Mouse (Mus musculus): ENCODE results near the gene Usp2. TPM values are rescaled to one million over a fixed set of nuclear protein-coding genes. Genes with fewer than 3 reads are reported as not detected.

Usp2 gene
- polyA plus RNA-seq, 1 experiment = 6.6 TPM

GRCm38 (mm10) chr9:44086960-44087359 is 20.1 kb downstream of the Usp2 start:
- no peak overlapping the region for H3K4me3 ChIP-seq (ENCODE audit: insufficient read depth, low read length)
- no peak overlapping the region for H3K27ac ChIP-seq (ENCODE audit: insufficient read depth, low read length)
- no peak for TF ChIP-seq CTCF (IDR thresholded peaks at IDR 0.05; ENCODE audit: borderline replicate concordance, insufficient read depth, low read length)
- no peak for TF ChIP-seq POLR2A (IDR thresholded peaks at IDR 0.05; ENCODE audit: low read depth, low read length)
- H3K4me1 ChIP-seq (ENCODE audit: control insufficient read depth, insufficient read depth, low read length) = peaks cover 8% of the 10 kb centered on the region

GRCm38 (mm10) chr9:44087761-44088455 is 21.1 kb downstream of the Usp2 start:
- Histone ChIP-seq H3K4me1 (ENCODE audit: control insufficient read depth, insufficient read depth, low read length) (peaks cover 8% of the 10 kb centered on the region), H3K27ac (ENCODE audit: insufficient read depth, low read length) (no peak overlapping the region), H3K4me3 (ENCODE audit: insufficient read depth, low read length) (no peak overlapping the region)
- TF ChIP-seq POLR2A (IDR thresholded peaks at IDR 0.05; ENCODE audit: low read depth, low read length) (no peak), CTCF (IDR thresholded peaks at IDR 0.05; ENCODE audit: borderline replicate concordance, insufficient read depth, low read length) (no peak)

GRCm38 (mm10) chr9:44088877-44089608 is 22.2 kb downstream of the Usp2 start:
- Histone ChIP-seq H3K4me3 (ENCODE audit: insufficient read depth, low read length) (no peak overlapping the region), H3K27ac (ENCODE audit: insufficient read depth, low read length) (no peak overlapping the region), H3K4me1 (ENCODE audit: control insufficient read depth, insufficient read depth, low read length) (0 out of 2 replicates have a peak, but pooled peaks cover 3% of the 10 kb centered on the region)
- TF ChIP-seq CTCF (IDR thresholded peaks at IDR 0.05; ENCODE audit: borderline replicate concordance, insufficient read depth, low read length) = no peak
- TF ChIP-seq POLR2A (IDR thresholded peaks at IDR 0.05; ENCODE audit: low read depth, low read length) = no peak

DNA sequence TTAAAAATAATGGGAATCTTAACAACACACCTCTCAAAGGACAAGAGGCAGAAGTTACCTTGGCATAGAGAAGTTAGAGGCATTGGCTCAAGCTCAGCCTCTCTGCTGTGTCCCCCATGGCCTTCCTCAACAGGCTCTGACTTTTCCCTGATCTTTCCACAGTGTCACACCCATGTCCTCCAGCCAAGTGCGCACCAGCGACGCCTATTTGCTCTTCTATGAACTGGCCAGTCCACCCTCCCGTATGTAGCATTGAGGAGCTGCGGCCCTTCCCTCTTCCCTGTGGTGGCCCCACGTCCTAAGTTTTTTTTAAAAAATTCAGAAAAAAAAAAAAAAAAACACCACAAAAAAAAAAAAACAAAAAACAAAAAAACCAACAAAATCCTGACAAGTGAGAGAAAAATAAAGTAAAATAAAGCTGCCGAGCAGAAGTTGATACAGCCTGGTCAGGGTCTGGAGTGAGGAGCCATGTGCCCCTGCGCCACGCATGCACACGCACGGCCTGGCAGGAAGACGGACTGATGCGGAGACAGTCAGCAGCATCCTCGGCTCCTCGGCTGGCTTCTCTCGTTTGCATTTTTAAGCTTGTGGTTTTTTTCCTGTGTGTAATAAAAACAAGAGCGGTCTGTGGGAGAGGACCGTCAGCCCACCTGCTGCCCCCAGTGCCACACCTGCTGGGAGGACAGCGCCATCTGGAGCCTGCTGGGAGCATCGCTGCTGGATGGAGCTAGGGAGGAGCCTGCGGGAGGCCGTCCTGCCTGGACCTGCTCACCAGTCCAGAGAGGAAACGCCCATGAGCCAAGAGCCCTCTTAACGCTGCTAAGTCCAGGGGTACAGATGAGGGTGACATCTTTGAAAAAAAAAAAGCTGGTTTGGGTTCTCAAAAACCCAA is 27.0 kb downstream of the Usp2 start:
- H3K27ac ChIP-seq (ENCODE audit: insufficient read depth, low read length) = no peak overlapping the region
- H3K4me1 ChIP-seq (ENCODE audit: control insufficient read depth, insufficient read depth, low read length) = no peaks in the 10 kb centered on the region
- peak; percentile 84 for TF ChIP-seq CTCF (IDR thresholded peaks at IDR 0.05; ENCODE audit: borderline replicate concordance, insufficient read depth, low read length)
- TF ChIP-seq POLR2A (IDR thresholded peaks at IDR 0.05; ENCODE audit: low read depth, low read length) = no peak
- H3K4me3 ChIP-seq (ENCODE audit: insufficient read depth, low read length) = no peak overlapping the region

DNA sequence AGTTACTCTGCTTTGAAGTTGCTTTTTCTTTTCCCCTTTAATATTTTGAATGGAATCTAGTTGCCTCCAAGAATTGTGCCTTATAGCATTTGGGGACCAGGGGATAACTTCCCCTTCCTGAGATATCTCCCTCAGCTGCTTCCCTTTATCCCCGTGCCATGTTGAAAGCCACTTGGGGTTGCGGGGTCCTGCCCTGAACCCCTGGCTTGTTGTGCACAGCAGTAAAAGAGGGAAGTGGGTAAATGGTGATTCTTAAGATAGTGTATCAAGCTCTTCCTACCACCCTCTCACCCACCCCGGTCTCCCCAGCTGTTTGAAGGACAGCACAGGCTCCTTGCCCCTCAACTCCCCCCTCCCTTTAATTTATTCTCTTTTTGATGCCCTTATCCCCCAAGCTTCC is 27.9 kb downstream of the Usp2 start:
- TF ChIP-seq CTCF (IDR thresholded peaks at IDR 0.05; ENCODE audit: borderline replicate concordance, insufficient read depth, low read length) (no peak), POLR2A (IDR thresholded peaks at IDR 0.05; ENCODE audit: low read depth, low read length) (no peak)
- H3K4me1 ChIP-seq (ENCODE audit: control insufficient read depth, insufficient read depth, low read length) = no peaks in the 10 kb centered on the region
- H3K4me3 ChIP-seq (ENCODE audit: insufficient read depth, low read length) = no peak overlapping the region
- H3K27ac ChIP-seq (ENCODE audit: insufficient read depth, low read length) = no peak overlapping the region

DNA sequence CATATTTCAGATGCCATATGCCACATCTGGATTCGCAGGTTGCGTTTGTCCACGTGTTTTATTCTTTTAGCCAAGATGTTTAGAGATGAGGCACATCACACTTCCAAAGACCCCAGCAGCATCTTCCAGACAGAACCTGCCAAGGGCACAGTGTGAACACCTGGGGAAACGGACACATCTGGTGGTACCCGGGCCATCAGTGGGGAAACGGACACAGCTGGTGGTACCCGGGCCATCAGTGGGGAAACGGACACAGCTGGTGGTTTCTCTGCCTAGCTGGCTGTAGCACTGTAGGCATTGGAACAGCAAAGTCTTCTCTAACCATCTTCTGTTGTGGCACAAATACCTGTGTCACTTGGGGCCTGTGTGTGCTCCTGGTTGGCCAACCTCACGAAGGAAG is 29.0 kb downstream of the Usp2 start:
- no peaks in the 10 kb centered on the region for H3K4me1 ChIP-seq (ENCODE audit: control insufficient read depth, insufficient read depth, low read length)
- TF ChIP-seq POLR2A (IDR thresholded peaks at IDR 0.05; ENCODE audit: low read depth, low read length) (no peak), CTCF (IDR thresholded peaks at IDR 0.05; ENCODE audit: borderline replicate concordance, insufficient read depth, low read length) (no peak)
- H3K4me3 ChIP-seq (ENCODE audit: insufficient read depth, low read length) = no peak overlapping the region
- H3K27ac ChIP-seq (ENCODE audit: insufficient read depth, low read length) = no peak overlapping the region

DNA sequence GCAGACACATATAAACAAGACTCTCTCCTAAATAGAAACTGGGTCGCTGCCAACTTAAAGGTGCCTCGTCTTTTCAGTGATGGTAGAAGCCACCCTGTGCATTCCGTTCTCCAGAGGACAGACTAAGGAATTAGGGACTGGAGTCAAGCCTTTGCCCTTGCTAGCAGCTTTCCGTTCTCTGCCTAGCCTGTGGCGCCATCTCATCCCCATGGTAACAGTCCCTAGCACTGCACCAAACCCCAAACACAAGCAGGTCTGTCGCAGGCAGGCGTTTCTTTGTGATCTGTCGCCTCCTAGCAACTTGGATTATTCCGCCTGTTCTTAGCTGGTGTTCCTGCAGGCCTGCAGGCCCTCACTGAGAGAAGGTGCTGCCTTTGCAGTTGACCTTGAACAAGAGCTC is 29.7 kb downstream of the Usp2 start:
- no peak for TF ChIP-seq POLR2A (IDR thresholded peaks at IDR 0.05; ENCODE audit: low read depth, low read length)
- H3K4me1 ChIP-seq (ENCODE audit: control insufficient read depth, insufficient read depth, low read length) = no peaks in the 10 kb centered on the region
- H3K27ac ChIP-seq (ENCODE audit: insufficient read depth, low read length) = no peak overlapping the region
- no peak overlapping the region for H3K4me3 ChIP-seq (ENCODE audit: insufficient read depth, low read length)

- H3K4me1 ChIP-seq (ENCODE audit: control insufficient read depth, insufficient read depth, low read length) = 0 out of 2 replicates have a peak, but pooled peaks cover 5% of the 10 kb centered on the region
- H3K4me3 ChIP-seq (ENCODE audit: insufficient read depth, low read length) = no peak within 1 kb of the TSS
- TF ChIP-seq CTCF (IDR thresholded peaks at IDR 0.05; ENCODE audit: borderline replicate concordance, insufficient read depth, low read length) (no peak), POLR2A (IDR thresholded peaks at IDR 0.05; ENCODE audit: low read depth, low read length) (no peak)
- H3K27ac ChIP-seq (ENCODE audit: insufficient read depth, low read length) = no peak within 1 kb of the TSS
Measured at GRCm38 (mm10) chr9:44101490-44101889, 34.7 kb downstream of the Usp2 start, which contains the start of gene Mfrp. Mfrp (plus strand) TSS chr9:44101729.

DNA sequence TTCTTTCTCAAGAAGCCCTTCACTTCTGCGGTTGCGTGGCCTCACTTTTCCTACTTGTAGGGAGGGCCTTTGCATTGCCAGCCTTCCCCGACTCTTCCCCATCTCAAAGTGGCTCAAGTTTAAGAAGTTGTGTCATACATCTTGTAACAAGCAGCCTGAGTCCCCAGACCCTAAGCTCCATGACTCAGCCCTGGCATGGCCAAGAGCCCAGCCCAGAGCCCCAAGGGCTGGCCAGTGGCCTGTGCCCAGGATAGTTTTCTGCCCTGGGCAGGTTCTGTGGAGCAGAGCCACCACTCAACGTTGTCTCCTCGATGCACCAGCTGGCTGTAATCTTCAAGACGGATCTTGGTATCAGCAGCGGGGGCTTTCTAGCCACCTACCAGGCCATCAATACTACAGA is 38.1 kb downstream of the Usp2 start:
- Histone ChIP-seq H3K27ac (ENCODE audit: insufficient read depth, low read length) (no peak overlapping the region), H3K4me1 (ENCODE audit: control insufficient read depth, insufficient read depth, low read length) (0 out of 2 replicates have a peak, but pooled peaks cover 9% of the 10 kb centered on the region), H3K4me3 (ENCODE audit: insufficient read depth, low read length) (no peak overlapping the region)
- no peak for TF ChIP-seq POLR2A (IDR thresholded peaks at IDR 0.05; ENCODE audit: low read depth, low read length)
- TF ChIP-seq CTCF (IDR thresholded peaks at IDR 0.05; ENCODE audit: borderline replicate concordance, insufficient read depth, low read length) = no peak
